Mouse (Mus musculus): ENCODE results near the gene Lix1l. TPM values are rescaled to one million over a fixed set of nuclear protein-coding genes. Genes with fewer than 3 reads are reported as not detected.
A peak's percentile ranks its signal among the peaks of the same experiment; 100 is the strongest.

Lix1l gene
- 30.2 TPM for polyA plus RNA-seq (2012; fragmentation: generic; extraction: Trizol)

- H3K36me3 ChIP-seq (ENCODE audit: control insufficient read depth, insufficient read depth), result peaks cover 6% of the 10 kb centered on the region
- peak within 1 kb of the TSS; percentile 80 for H3ac ChIP-seq (ENCODE audit: control insufficient read depth, insufficient read length)
- peak within 1 kb of the TSS; percentile 48 for H3K4me3 ChIP-seq
- no peak for TF ChIP-seq TCF12 (IDR thresholded peaks at IDR 0.05; ENCODE audit: insufficient read depth, poor library complexity, severe bottlenecking)
- peak in 2 of 3 experiments; percentile 54 to 66 for TF ChIP-seq MYOD1 (IDR thresholded peaks at IDR 0.05; ENCODE audit: control insufficient read depth in 1 of 3, insufficient read length in 2 of 3, low read depth in 2 of 3)
- TF ChIP-seq POLR2A (IDR thresholded peaks at IDR 0.05; ENCODE audit: insufficient read length, low read depth), result peak; percentile 87
- TF ChIP-seq REST (IDR thresholded peaks at IDR 0.05; ENCODE audit: insufficient read depth, insufficient read length), result no peak
- TF ChIP-seq MYOG (IDR thresholded peaks at IDR 0.05; ENCODE audit: control insufficient read depth in 1 of 3, insufficient read depth in 1 of 3, insufficient read length in 2 of 3, low read depth in 2 of 3), result peak in 1 of 3 experiments; percentile 57
- peak; percentile 72 for TF ChIP-seq POLR2AphosphoS2 (IDR thresholded peaks at IDR 0.05; ENCODE audit: insufficient read length, low read depth)
- TF ChIP-seq E2F4 (IDR thresholded peaks at IDR 0.05; ENCODE audit: insufficient read depth), result no peak
- TF ChIP-seq TCF3 (IDR thresholded peaks at IDR 0.05; ENCODE audit: insufficient read length, low read depth), result no peak
- TF ChIP-seq SRF (IDR thresholded peaks at IDR 0.05; ENCODE audit: control insufficient read depth, insufficient read length, low read depth), result peak; percentile 48
- peaks cover 44% of the 10 kb centered on the region for H3K79me2 ChIP-seq (ENCODE audit: control insufficient read depth, insufficient read depth)
- H3K4me2 ChIP-seq (ENCODE audit: low read depth), result peak within 1 kb of the TSS; percentile 98
- H3K27me3 ChIP-seq (ENCODE audit: control insufficient read depth, insufficient read depth, insufficient read length), result no peaks in the 10 kb centered on the region
Measured at GRCm38 (mm10) chr3:96600639-96601250, at the start of gene Lix1l. TSS of gene Lix1l (plus strand) at chr3:96601149.

- Histone ChIP-seq H3K4me2 (ENCODE audit: low read depth) (peak overlapping the region; percentile 55), H3K4me3 (no peak overlapping the region), H3K27me3 (ENCODE audit: control insufficient read depth, insufficient read depth, insufficient read length) (no peaks in the 10 kb centered on the region), H3ac (ENCODE audit: control insufficient read depth, insufficient read length) (no peak overlapping the region), H3K36me3 (ENCODE audit: control insufficient read depth, insufficient read depth) (no peaks in the 10 kb centered on the region), H3K79me2 (ENCODE audit: control insufficient read depth, insufficient read depth) (no peaks in the 10 kb centered on the region)
- no peak for TF ChIP-seq E2F4 (IDR thresholded peaks at IDR 0.05; ENCODE audit: insufficient read depth)
Measured at GRCm38 (mm10) chr3:96551203-96551602, 49.7 kb upstream of the Lix1l start.

GRCm38 (mm10) chr3:96551890-96552289 lies 49.1 kb upstream of the Lix1l start:
- TF ChIP-seq MYOD1 (IDR thresholded peaks at IDR 0.05; ENCODE audit: control insufficient read depth in 1 of 3, insufficient read length in 2 of 3, low read depth in 2 of 3), result no peak
- TF ChIP-seq MAX (IDR thresholded peaks at IDR 0.05; ENCODE audit: low read depth), result no peak
- TF ChIP-seq MYOG (IDR thresholded peaks at IDR 0.05; ENCODE audit: control insufficient read depth in 1 of 3, insufficient read depth in 1 of 3, insufficient read length in 2 of 3, low read depth in 2 of 3), result no peak
- TF ChIP-seq SRF (IDR thresholded peaks at IDR 0.05; ENCODE audit: control insufficient read depth, insufficient read length, low read depth), result no peak
- no peak for TF ChIP-seq E2F4 (IDR thresholded peaks at IDR 0.05; ENCODE audit: insufficient read depth)
- no peak for TF ChIP-seq TCF3 (IDR thresholded peaks at IDR 0.05; ENCODE audit: insufficient read length, low read depth)
- no peak for TF ChIP-seq POLR2AphosphoS2 (IDR thresholded peaks at IDR 0.05; ENCODE audit: insufficient read length, low read depth)
- TF ChIP-seq CEBPB (IDR thresholded peaks at IDR 0.05; ENCODE audit: insufficient read depth, poor library complexity, severe bottlenecking), result no peak
- no peak for TF ChIP-seq REST (IDR thresholded peaks at IDR 0.05; ENCODE audit: insufficient read depth, insufficient read length)
- no peak for TF ChIP-seq POLR2A (IDR thresholded peaks at IDR 0.05; ENCODE audit: insufficient read length, low read depth)
- TF ChIP-seq TCF12 (IDR thresholded peaks at IDR 0.05; ENCODE audit: insufficient read depth, poor library complexity, severe bottlenecking), result no peak
- no peak for TF ChIP-seq USF1 (IDR thresholded peaks at IDR 0.05; ENCODE audit: low read depth)
- Histone ChIP-seq H3K4me2 (ENCODE audit: low read depth) (no peak overlapping the region), H3ac (ENCODE audit: control insufficient read depth, insufficient read length) (no peak overlapping the region), H3K79me2 (ENCODE audit: control insufficient read depth, insufficient read depth) (no peaks in the 10 kb centered on the region), H3K27me3 (ENCODE audit: control insufficient read depth, insufficient read depth, insufficient read length) (no peaks in the 10 kb centered on the region), H3K4me3 (no peak overlapping the region), H3K36me3 (ENCODE audit: control insufficient read depth, insufficient read depth) (no peaks in the 10 kb centered on the region)

GRCm38 (mm10) chr3:96553601-96554000 lies 47.3 kb upstream of the Lix1l start:
- Histone ChIP-seq H3K4me3 (no peak overlapping the region), H3K79me2 (ENCODE audit: control insufficient read depth, insufficient read depth) (no peaks in the 10 kb centered on the region), H3K36me3 (ENCODE audit: control insufficient read depth, insufficient read depth) (no peaks in the 10 kb centered on the region), H3K4me2 (ENCODE audit: low read depth) (no peak overlapping the region), H3K27me3 (ENCODE audit: control insufficient read depth, insufficient read depth, insufficient read length) (no peaks in the 10 kb centered on the region), H3ac (ENCODE audit: control insufficient read depth, insufficient read length) (no peak overlapping the region)
- TF ChIP-seq MAX (IDR thresholded peaks at IDR 0.05; ENCODE audit: low read depth) (no peak), REST (IDR thresholded peaks at IDR 0.05; ENCODE audit: insufficient read depth, insufficient read length) (no peak), MYOG (IDR thresholded peaks at IDR 0.05; ENCODE audit: control insufficient read depth in 1 of 3, insufficient read depth in 1 of 3, insufficient read length in 2 of 3, low read depth in 2 of 3) (no peak), USF1 (IDR thresholded peaks at IDR 0.05; ENCODE audit: low read depth) (no peak), CEBPB (IDR thresholded peaks at IDR 0.05; ENCODE audit: insufficient read depth, poor library complexity, severe bottlenecking) (no peak), SRF (IDR thresholded peaks at IDR 0.05; ENCODE audit: control insufficient read depth, insufficient read length, low read depth) (no peak), MYOD1 (IDR thresholded peaks at IDR 0.05; ENCODE audit: control insufficient read depth in 1 of 3, insufficient read length in 2 of 3, low read depth in 2 of 3) (no peak), POLR2A (IDR thresholded peaks at IDR 0.05; ENCODE audit: insufficient read length, low read depth) (no peak), POLR2AphosphoS2 (IDR thresholded peaks at IDR 0.05; ENCODE audit: insufficient read length, low read depth) (no peak), TCF12 (IDR thresholded peaks at IDR 0.05; ENCODE audit: insufficient read depth, poor library complexity, severe bottlenecking) (no peak), E2F4 (IDR thresholded peaks at IDR 0.05; ENCODE audit: insufficient read depth) (no peak), TCF3 (IDR thresholded peaks at IDR 0.05; ENCODE audit: insufficient read length, low read depth) (no peak)

- Histone ChIP-seq H3K4me2 (ENCODE audit: low read depth) (no peak overlapping the region), H3K79me2 (ENCODE audit: control insufficient read depth, insufficient read depth) (peaks cover 5% of the 10 kb centered on the region), H3K36me3 (ENCODE audit: control insufficient read depth, insufficient read depth) (no peaks in the 10 kb centered on the region), H3K27me3 (ENCODE audit: control insufficient read depth, insufficient read depth, insufficient read length) (no peaks in the 10 kb centered on the region), H3ac (ENCODE audit: control insufficient read depth, insufficient read length) (no peak overlapping the region), H3K4me3 (no peak overlapping the region)
- TF ChIP-seq MYOD1 (IDR thresholded peaks at IDR 0.05; ENCODE audit: control insufficient read depth in 1 of 3, insufficient read length in 2 of 3, low read depth in 2 of 3) (no peak), CEBPB (IDR thresholded peaks at IDR 0.05; ENCODE audit: insufficient read depth, poor library complexity, severe bottlenecking) (no peak), REST (IDR thresholded peaks at IDR 0.05; ENCODE audit: insufficient read depth, insufficient read length) (no peak), SRF (IDR thresholded peaks at IDR 0.05; ENCODE audit: control insufficient read depth, insufficient read length, low read depth) (no peak), USF1 (IDR thresholded peaks at IDR 0.05; ENCODE audit: low read depth) (no peak), E2F4 (IDR thresholded peaks at IDR 0.05; ENCODE audit: insufficient read depth) (no peak), MYOG (IDR thresholded peaks at IDR 0.05; ENCODE audit: control insufficient read depth in 1 of 3, insufficient read depth in 1 of 3, insufficient read length in 2 of 3, low read depth in 2 of 3) (no peak), POLR2A (IDR thresholded peaks at IDR 0.05; ENCODE audit: insufficient read length, low read depth) (no peak), MAX (IDR thresholded peaks at IDR 0.05; ENCODE audit: low read depth) (no peak)
Measured at GRCm38 (mm10) chr3:96554251-96554650, 46.7 kb upstream of the Lix1l start.

All from myocyte (in vitro differentiated cells).